Mouse (Mus musculus): Measurements from ENCODE around the gene Rin2. TPM values are rescaled to one million over a fixed set of nuclear protein-coding genes. Genes with fewer than 3 reads are reported as not detected.

Rin2 gene
- polyA plus RNA-seq, 1 experiment: 17.4 TPM

DNA sequence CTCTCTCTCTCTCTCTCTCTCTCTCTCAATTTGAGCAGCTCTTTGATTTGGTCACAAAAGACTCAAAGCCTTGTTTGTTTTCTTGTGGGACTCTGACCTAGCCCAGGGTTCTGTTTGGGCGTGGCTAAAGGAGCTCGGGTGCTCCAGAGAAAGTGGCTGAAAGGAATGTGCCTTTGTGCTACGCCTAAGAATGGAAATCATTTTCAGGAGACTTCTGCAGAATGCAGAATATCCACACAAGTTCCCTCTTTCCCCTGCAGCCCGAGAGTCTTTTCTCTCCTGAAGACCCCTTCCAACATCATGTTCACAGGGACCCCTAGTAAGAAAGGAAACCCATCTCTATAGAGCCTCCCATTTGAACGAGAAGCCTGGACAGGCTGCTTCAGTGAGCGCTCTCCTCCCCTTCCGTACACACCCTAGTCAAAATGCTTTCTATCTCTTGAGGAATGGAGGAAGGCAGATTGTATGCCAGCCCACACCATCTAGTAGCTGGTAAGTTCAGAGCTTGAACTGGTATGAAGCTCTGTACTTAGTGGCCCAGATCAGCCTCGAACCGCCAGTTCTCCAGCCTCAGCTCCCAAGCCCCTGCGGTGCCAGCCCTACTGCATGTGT lies 187.3 kb downstream of the Rin2 start:
- no peak for DNase-seq (ENCODE audit: low read depth)

DNA sequence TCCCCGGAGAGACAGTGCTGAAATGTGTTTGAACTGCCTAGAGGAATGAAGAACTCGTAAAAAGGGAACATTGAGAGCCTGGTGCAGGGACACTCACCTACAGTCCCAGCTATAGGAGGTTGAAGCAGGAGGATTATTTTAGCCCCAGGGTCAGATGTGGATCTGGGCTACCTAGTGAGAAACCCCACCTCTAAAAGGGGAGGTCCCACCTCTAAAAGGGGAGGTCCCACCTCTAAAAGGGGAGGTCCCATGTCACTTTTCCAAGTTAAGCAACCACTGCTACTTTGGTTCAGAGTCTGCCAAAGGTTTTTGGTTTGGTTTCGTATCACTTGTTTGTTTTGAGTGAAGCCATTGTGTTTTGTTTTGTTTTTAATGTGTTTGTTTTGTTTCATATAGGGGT lies 190.3 kb downstream of the Rin2 start:
- DNase-seq (ENCODE audit: low read depth): no peak

- DNase-seq (ENCODE audit: low read depth): no peak
Measured at GRCm38 (mm10) chr2:145866238-145866637, 191.2 kb downstream of the Rin2 start.

DNA sequence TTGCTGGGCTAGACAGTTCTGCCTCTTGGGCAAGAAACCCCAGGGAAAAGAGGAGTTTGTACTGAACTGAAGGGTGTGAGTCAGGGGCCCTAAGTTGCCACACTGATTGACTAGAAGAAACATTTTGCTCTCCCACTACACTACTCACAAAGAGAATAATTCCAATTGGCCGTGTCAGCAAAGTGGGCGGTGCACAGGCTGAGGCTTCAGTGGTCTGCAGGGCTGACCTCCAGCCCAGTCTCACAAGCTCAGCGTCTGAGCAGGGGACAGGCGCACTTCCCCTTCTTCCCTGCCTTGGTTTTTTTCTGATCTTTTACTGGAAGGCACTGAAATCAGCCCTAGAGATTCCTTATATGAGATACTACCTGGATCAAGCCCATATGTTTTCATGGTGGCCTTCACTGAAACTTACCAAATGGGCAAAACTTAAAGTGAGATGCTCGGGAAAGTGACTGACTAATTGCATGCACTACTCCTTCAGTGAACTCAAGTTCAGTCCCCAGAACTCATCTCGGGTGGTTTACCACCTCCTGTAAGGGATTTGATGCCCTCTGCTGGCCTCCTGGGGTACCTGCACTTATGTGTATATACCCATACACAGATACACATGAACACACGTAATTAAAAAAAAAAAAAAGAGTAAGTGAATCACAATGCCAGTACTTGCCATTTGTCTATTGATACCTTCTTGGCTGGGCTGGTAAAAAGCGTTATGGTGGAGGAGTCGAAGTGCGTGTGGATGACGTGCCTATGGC lies 191.9 kb downstream of the Rin2 start:
- DNase-seq (ENCODE audit: low read depth): no peak

- DNase-seq (ENCODE audit: low read depth): no peak
Measured at GRCm38 (mm10) chr2:145871308-145871707, 196.3 kb downstream of the Rin2 start.

DNA sequence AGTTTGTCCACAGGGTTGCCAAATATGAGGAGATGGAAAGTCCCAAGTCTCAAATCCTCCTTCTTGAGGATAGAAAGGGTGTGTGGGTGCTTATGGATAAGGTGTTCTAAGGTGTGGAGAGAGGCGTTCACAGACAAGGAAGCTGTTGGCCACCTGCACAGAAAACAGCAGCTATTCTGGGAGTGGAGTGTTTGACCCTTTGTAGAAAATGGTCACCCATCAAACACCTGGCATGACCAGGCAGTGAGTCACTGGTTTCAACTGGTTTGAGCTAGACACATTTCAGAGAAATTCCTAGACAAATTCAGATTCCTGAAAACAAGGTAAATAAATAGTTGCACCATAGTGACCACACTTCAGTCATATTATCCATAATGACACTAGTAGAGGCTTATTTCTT lies 197.1 kb downstream of the Rin2 start:
- no peak for DNase-seq (ENCODE audit: low read depth)

DNA sequence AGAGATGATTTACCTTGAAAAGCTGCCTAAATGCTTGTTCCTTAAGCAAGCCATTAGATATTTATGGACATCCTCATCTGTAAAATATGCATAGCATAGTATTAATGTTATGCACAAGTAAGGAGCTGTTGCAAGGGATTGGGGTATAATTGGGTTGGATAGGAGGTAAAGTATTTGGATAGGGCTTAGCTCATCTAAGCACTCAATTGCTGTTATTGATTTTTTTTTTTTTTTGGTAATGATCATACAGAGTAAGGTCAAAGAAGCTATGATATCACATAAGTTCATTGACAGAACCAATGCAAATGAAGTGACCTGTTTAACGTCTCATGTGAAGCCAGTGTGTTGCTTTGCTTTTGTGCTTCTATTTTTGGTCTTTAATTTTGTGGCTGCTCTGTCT lies 198.9 kb downstream of the Rin2 start:
- no peak for DNase-seq (ENCODE audit: low read depth)

DNA sequence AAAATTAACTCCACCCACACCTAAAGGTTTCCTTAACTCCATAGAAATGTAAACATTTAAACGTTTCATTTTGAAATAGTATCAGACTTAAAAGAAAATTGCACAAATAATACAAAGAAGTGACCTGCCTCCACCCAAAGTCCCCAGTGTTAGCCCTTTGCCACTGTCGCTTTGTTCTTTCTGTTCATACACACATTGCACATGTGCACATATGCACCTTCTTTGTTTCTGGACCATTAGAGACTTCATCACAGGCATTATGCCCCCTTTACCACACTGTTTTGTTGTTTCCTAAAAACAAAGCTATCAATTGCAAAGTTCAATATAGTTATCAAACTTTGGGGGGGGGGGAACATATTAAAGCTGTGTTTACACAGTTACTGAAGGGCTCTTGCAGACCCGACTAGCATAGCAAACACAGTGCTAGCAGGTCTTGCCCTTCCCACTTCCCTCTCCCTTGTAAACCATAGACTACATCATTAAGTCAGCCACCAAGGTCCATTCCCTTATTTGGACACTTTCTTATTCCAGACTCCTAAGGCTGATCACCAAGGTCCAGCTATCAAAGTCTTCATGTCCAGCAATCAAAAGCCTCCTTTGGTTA lies 200.0 kb downstream of the Rin2 start:
- DNase-seq (ENCODE audit: low read depth): no peak

DNA sequence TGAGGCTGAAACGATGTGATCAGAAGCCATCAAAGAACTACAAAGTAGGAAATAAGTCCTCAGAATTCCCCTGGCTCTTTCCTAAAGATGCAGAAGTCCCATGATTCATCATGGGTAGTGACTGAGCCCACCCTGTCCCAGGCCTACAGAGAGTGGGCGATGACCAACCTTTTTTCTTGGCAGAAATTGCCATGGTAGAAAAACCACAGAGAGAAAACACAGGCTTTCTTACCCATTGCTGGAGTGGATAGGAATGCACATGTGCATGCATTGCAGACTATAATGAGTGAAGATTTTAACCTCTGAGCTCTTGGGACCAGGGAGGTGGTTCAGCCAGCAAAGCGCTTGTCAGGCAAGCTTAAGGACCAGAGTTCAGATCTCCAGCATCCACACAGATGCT lies 202.2 kb downstream of the Rin2 start:
- DNase-seq (ENCODE audit: low read depth): no peak

GRCm38 (mm10) chr2:145880887-145881747 lies 206.1 kb downstream of the Rin2 start:
- DNase-seq (ENCODE audit: low read depth): no peak

GRCm38 (mm10) chr2:145881932-145882331 lies 206.9 kb downstream of the Rin2 start:
- DNase-seq (ENCODE audit: low read depth): no peak

DNA sequence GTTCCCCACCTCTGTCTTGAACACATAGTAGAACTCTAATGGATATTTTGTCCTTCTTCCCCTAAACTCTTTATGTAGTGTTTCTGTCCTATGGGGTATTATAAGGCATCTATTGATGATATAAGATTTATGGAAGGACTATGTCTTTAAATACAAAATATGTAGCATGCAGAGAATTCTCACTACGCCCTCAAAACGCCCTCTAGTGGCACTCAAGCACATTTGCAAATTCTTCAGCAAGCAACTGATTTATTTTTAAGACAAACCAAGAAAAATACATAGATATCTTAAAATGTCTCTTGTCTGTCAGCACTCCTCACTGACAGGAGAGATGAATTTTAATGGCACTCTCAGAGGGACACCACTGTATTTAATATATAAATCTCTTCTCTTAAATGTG lies 207.4 kb downstream of the Rin2 start:
- no peak for DNase-seq (ENCODE audit: low read depth)

DNA sequence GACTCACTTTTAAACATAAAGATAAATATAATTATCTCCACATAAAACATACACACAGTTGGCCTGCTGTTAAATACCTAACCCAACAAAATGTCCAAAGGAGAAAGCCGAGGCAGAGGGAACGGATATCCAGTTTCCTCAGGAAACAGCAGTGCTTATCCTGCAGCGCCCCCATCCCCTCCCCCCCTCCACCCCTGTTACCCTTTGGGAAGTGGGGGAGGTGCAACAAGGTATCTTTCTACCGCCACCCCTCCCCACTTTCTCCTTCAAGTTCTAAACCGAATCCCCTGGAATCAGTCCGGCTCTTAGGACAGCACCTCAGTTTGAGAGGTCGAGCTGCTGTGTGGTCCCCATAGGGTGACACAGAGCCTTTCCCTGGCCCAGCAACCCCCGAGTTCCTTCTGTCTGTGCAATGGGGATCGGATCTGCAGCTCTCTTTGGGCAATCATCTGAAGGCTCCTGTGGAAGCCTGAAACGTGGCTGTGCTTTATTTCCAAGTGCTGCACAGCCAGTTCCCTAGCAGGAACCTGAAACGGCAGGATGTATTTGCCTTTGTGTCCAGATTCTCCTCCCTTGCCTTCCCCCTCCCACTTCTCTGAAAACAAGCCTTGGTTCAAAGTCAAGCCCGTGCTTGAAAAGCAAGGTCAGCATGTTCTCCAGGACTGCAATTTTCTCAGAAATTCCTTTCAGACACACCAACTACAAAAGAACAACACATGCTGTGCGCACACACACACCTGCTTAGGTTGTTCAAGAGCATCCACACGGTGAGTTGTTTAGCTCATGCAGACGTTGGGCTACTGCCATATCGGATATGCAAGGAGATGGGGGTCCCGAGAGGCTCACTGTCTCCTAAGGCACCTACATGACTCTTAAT lies 209.3 kb downstream of the Rin2 start:
- DNase-seq (ENCODE audit: low read depth): no peak

GRCm38 (mm10) chr2:145884913-145885785 lies 210.1 kb downstream of the Rin2 start:
- DNase-seq (ENCODE audit: low read depth): no peak

DNA sequence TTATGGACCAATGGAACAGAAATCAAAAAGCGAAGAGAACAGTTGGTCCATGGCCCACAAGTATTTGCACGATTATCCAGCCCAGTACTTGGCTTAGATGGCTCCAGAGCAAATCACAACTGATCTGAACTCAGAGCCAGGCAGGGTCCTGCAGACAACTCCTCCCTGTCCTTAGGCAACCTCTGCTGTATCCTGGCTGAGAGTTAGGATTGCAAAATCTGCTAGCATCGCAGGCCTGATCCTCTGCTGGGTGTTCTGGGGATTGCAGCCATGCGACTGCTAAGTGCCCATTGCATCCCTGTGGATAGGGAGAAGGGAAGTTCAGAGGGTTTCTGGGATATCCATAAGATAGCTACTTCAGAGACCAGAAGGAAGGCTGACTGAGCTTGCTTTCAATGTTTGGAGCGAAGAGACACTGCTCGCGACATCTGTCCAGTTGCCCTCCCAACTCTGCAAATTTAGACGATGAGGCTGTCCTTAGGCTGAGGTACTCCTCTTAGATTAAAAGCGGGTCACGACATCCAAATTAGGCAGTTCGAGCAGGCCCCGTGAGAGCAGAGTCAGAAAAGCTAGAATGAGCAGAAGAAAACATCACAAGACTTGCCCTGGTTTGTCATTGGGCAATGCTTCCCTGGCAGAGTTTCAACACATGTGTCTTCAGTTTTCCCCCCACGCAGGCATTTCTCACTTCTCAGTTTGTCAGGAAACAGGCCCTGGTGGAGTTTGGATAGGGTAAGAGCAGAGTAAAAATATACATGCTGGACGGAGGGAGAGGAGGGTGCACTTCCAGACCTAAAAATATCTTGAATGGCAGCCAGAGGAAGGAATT lies 213.1 kb downstream of the Rin2 start:
- no peak for DNase-seq (ENCODE audit: low read depth)

GRCm38 (mm10) chr2:145888766-145889480 lies 213.9 kb downstream of the Rin2 start:
- no peak for DNase-seq (ENCODE audit: low read depth)

GRCm38 (mm10) chr2:145890571-145890970 lies 215.6 kb downstream of the Rin2 start:
- DNase-seq (ENCODE audit: low read depth): no peak

DNA sequence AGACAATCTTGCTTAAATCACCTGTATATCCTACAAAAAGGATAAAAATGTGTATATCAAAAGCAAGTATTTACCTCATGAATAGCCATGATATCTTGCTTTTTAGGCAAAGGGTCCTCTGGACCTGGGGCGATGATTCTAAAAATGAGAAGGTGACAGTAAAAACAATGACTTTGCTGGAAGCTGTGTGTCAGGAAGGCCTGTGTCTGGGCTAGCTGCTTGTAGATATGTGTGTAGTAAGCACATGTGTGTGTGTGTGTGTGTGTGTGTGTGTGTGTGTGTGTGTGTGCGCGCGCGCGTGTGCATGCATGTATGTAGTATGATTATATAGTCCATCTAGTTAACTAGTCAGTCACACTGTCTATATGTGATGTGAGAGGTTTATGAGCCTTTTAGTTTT lies 218.7 kb downstream of the Rin2 start:
- no peak for DNase-seq (ENCODE audit: low read depth)

GRCm38 (mm10) chr2:145898106-145898505 lies 223.1 kb downstream of the Rin2 start:
- DNase-seq (ENCODE audit: low read depth): no peak

Data from gonadal fat pad, adult 2 months (tissue).